Mouse (Mus musculus) hindbrain, embryonic 11.5 days (tissue): ENCODE data around the gene Cfap300. TPM values are rescaled to one million over a fixed set of nuclear protein-coding genes. Genes with fewer than 3 reads are reported as not detected.

ENCODE experiments used
- ATAC-seq: fragments of 200-750 bp; cut with Nextera tagmentation; 2 replicates; pipeline ENCODE4 v1.8.0; 2017; ENCODE audit warnings: mild to moderate bottlenecking, moderate TSS enrichment, moderate library complexity; ENCODE audit not compliant: low FRiP score
- DNase-seq: peaks from one replicate; pipeline ENCODE4 v3.0.0-alpha.2; 2015; ENCODE audit warnings: low spot score
- H3K27ac ChIP-seq: fragments of 300-500 bp; sonication (generic); 2 replicates; pipeline ENCODE4 v1.5.1; 2014; ENCODE audit warnings: mild to moderate bottlenecking, low read depth, low read length
- H3K27me3 ChIP-seq: fragments of 300-500 bp; sonication (generic); 2 replicates; pipeline ENCODE4 v1.6.1; 2014; ENCODE audit warnings: mild to moderate bottlenecking, low read length, moderate library complexity, mixed read lengths; ENCODE audit not compliant: control insufficient read depth, insufficient read depth
- H3K36me3 ChIP-seq: fragments of 300-500 bp; sonication (generic); 2 replicates; pipeline ENCODE4 v1.6.1; 2014; ENCODE audit warnings: mild to moderate bottlenecking, low read length, moderate library complexity, mixed read lengths; ENCODE audit not compliant: control insufficient read depth, insufficient read depth
- H3K4me1 ChIP-seq: fragments of 300-500 bp; sonication (generic); replicated peaks from 2 replicates; pipeline ENCODE4 v1.6.1; 2014; ENCODE audit warnings: low read length, mixed read lengths; ENCODE audit not compliant: control insufficient read depth, insufficient read depth
- H3K4me2 ChIP-seq: fragments of 300-500 bp; sonication (generic); replicated peaks from 2 replicates; pipeline ENCODE4 v1.6.1; 2014; ENCODE audit warnings: mild to moderate bottlenecking, low read depth, low read length
- H3K4me3 ChIP-seq: fragments of 300-500 bp; sonication (generic); 2 replicates; pipeline ENCODE4 v1.5.1; 2014; ENCODE audit warnings: low read depth, low read length
- H3K9ac ChIP-seq: fragments of 300-500 bp; sonication (generic); 2 replicates; pipeline ENCODE4 v1.6.1; 2014; ENCODE audit warnings: low read depth, low read length
- H3K9me3 ChIP-seq: fragments of 300-500 bp; sonication (generic); 2 replicates; pipeline ENCODE4 v1.6.1; 2016; ENCODE audit warnings: low read length; ENCODE audit not compliant: control insufficient read depth
- WGBS: fragments of 180-500 bp; shearing (Covaris S2); extraction: QIAGEN DNeasy Blood & Tissue Kit; methylation state at CpG from one replicate; pipeline ENCODE4 v1.1.7; 2014; 5-methylcytosine and 5-hydroxymethylcytosine counted together
- polyA plus RNA-seq: library from polyadenylated mRNA; unstranded; fragments of >200 nt; fragmentation: Nextera tagmentation; extraction: Ambion mirVana; gene quantifications from 2 replicates; pipeline ENCODE4 v1.2.1, GENCODE M21; 2014

Cfap300 gene
- polyA plus RNA-seq, 1 experiment from 2014 or later, result 18.1 TPM

DNA sequence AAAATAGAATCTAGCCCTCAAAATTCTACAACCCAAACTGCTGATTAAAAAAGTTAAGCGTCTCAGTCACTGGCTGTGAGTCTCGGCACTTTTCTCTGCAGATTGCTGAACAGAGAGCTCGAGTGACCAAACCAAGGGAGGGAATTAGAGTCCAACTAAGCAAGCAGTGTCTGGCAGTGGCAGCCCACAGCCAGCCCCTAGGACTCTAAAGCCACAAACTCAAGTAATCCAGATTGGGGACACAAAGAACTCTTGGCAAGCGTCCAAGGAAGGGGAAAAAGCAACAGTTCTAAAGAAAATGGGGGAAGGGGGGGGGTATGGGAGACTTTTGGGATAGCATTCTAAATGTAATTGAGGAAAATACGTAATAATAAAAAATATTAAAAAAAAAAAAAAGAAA is 48.3 kb downstream of the Cfap300 start:
- H3K27ac ChIP-seq, result no peak overlapping the region
- H3K4me2 ChIP-seq, result no peak overlapping the region
- no peaks in the 10 kb centered on the region for H3K36me3 ChIP-seq
- no peaks in the 10 kb centered on the region for H3K27me3 ChIP-seq
- H3K9me3 ChIP-seq, result no peaks in the 10 kb centered on the region
- H3K9ac ChIP-seq, result no peak overlapping the region
- ATAC-seq (no peak), DNase-seq (no peak)
- WGBS, result 87% methylated on average over 5 of the region's 5 CpGs
- H3K4me1 ChIP-seq, result no peaks in the 10 kb centered on the region
- no peak overlapping the region for H3K4me3 ChIP-seq

DNA sequence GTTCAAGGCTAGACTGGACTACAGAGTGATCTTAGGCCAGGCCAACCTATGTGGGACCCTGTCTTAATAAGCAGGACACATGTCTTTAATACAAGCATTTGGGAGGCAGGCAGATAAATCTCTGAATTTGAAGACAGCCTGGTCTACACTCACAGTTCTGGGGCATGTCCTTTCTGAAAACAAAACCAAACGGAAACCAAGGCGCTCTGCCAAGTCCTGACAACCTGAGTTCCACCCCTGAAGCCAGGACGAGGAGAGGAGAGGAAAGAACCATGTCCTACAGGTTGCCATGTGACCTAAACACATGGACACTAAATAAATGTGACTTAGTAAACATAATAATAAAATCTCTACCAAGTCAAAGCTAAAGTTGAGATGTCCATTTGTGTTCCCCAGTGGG is 50.0 kb downstream of the Cfap300 start:
- H3K4me2 ChIP-seq, result no peak overlapping the region
- no peak overlapping the region for H3K4me3 ChIP-seq
- DNase-seq (no peak), ATAC-seq (no peak)
- H3K9ac ChIP-seq, result no peak overlapping the region
- no peaks in the 10 kb centered on the region for H3K27me3 ChIP-seq
- H3K4me1 ChIP-seq, result no peaks in the 10 kb centered on the region
- no peaks in the 10 kb centered on the region for H3K9me3 ChIP-seq
- no peaks in the 10 kb centered on the region for H3K36me3 ChIP-seq
- 79% methylated on average over 3 of the region's 3 CpGs for WGBS
- no peak overlapping the region for H3K27ac ChIP-seq

DNA sequence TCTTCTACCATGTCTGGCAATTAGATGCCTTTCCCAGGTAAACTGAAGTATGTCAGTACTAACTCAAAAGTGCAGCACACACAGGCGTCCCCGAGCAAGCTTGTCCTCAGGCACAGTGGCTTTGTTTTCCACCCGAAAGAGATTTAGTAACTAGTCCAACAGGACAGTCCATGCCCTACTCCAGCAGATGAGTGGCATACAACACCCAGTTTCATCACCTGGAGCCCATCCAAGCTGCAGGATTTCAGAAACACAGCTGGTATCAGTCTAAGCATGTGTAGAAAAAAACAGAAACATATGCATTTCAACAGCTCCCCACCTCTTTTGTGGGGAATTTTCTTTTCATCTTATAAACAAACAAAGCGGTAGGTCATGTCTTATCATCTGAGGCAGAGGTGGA is 51.7 kb downstream of the Cfap300 start:
- H3K4me1 ChIP-seq, result no peaks in the 10 kb centered on the region
- H3K27ac ChIP-seq, result no peak overlapping the region
- no peak overlapping the region for H3K4me3 ChIP-seq
- H3K36me3 ChIP-seq, result no peaks in the 10 kb centered on the region
- no peaks in the 10 kb centered on the region for H3K27me3 ChIP-seq
- no peak overlapping the region for H3K9ac ChIP-seq
- H3K4me2 ChIP-seq, result no peak overlapping the region
- 87% methylated on average over 4 of the region's 4 CpGs for whole genome bisulfite sequencing
- DNase-seq (no peak), ATAC-seq (no peak)
- no peaks in the 10 kb centered on the region for H3K9me3 ChIP-seq

DNA sequence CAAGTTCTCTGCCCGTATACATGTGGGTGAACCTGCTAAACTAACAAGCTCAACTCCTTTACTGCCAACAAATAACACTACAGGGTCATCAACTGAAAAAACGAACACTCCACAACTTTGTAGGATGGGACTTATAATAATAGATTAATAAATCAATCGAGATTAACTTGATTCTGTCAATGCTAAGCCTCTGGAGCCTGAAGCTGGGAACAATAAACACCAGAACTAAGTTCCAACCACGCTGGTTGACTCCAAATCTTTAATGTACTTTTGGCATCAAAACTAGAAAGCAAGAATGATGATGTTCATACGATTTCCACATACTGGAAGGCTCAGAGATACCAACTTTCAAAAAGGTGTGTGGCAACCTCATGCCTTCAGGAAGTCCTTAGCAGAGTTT is 55.5 kb downstream of the Cfap300 start:
- H3K4me2 ChIP-seq, result no peak overlapping the region
- no peaks in the 10 kb centered on the region for H3K27me3 ChIP-seq
- no peak overlapping the region for H3K4me3 ChIP-seq
- no peak overlapping the region for H3K27ac ChIP-seq
- no peak overlapping the region for H3K9ac ChIP-seq
- no peak for ATAC-seq
- no peaks in the 10 kb centered on the region for H3K4me1 ChIP-seq
- no peak for DNase-seq
- 91% methylated on average over 5 of the region's 5 CpGs for WGBS
- no peaks in the 10 kb centered on the region for H3K9me3 ChIP-seq
- H3K36me3 ChIP-seq, result no peaks in the 10 kb centered on the region

DNA sequence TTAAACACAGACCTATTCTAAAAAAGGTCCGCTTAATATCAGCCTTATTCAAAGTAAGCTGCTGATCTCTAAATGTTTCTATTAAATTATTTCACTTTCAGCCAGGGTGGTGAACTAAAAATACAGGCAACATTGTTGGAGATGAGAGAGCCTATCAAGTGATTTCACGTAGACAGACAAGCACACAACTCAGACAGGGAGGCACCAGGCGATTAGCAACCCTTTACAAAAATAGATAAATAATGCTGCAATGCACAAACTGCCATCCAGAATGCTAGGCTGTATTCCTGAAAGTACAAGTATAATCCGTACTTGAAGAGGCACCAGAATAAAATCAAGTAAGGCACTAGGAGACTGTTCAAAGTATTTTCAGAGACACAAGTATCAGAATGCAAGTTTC is 58.3 kb downstream of the Cfap300 start:
- H3K9me3 ChIP-seq, result no peaks in the 10 kb centered on the region
- H3K36me3 ChIP-seq, result no peaks in the 10 kb centered on the region
- WGBS, result 82% methylated on average over 4 of the region's 4 CpGs
- H3K27ac ChIP-seq, result no peak overlapping the region
- H3K4me1 ChIP-seq, result no peaks in the 10 kb centered on the region
- H3K4me3 ChIP-seq, result no peak overlapping the region
- H3K9ac ChIP-seq, result no peak overlapping the region
- no peaks in the 10 kb centered on the region for H3K27me3 ChIP-seq
- DNase-seq, result no peak
- no peak overlapping the region for H3K4me2 ChIP-seq
- ATAC-seq, result no peak

DNA sequence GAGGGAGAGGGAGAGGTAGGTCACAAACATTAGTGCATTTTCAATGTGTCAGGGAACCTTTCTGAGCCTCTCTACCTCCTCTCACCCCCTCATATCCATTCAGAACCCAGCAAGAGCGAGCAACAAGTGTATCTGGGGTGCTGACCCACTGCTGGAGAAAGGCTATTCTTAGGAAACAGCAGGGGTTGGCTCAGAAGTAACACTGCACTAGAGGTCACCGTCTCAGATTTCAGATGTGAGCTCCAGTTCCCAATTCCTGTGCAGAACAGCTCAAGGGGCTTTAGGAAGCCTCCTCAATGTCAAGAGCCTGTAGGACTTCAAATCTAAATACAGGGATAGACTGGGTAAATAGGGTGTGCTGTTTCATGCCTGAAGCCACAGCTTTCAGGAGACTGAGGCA is 59.0 kb downstream of the Cfap300 start:
- Histone ChIP-seq H3K9ac (no peak overlapping the region), H3K9me3 (no peaks in the 10 kb centered on the region), H3K27ac (no peak overlapping the region), H3K27me3 (no peaks in the 10 kb centered on the region), H3K4me1 (no peaks in the 10 kb centered on the region), H3K4me2 (no peak overlapping the region), H3K36me3 (no peaks in the 10 kb centered on the region), H3K4me3 (no peak overlapping the region)
- WGBS, result 10% methylated on average over 2 of the region's 2 CpGs
- DNase-seq, result no peak
- no peak for ATAC-seq

DNA sequence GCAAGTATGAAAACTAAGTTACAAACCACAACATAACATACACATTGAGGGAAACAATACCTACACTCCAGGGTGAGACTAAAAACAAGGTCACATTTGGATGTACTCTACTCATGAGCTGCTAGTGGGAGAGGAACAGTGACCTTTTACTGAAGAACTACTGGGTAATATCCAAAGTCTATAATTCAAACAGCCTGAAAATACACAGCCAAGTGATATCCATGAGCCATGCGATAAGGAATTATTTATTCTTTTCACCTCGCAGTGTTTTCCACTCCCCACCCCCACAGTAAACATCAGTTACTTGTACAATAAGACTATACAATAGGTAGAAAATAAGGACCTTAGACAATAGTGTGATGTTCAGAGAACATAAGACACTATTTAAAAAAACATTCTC is 62.5 kb downstream of the Cfap300 start:
- no peak overlapping the region for H3K4me2 ChIP-seq
- H3K27me3 ChIP-seq, result no peaks in the 10 kb centered on the region
- no peak overlapping the region for H3K9ac ChIP-seq
- 90% methylated on average over 2 of the region's 2 CpGs for WGBS
- H3K9me3 ChIP-seq, result no peaks in the 10 kb centered on the region
- no peak overlapping the region for H3K27ac ChIP-seq
- ATAC-seq (no peak), DNase-seq (no peak)
- H3K4me3 ChIP-seq, result no peak overlapping the region
- no peaks in the 10 kb centered on the region for H3K4me1 ChIP-seq
- H3K36me3 ChIP-seq, result no peaks in the 10 kb centered on the region

DNA sequence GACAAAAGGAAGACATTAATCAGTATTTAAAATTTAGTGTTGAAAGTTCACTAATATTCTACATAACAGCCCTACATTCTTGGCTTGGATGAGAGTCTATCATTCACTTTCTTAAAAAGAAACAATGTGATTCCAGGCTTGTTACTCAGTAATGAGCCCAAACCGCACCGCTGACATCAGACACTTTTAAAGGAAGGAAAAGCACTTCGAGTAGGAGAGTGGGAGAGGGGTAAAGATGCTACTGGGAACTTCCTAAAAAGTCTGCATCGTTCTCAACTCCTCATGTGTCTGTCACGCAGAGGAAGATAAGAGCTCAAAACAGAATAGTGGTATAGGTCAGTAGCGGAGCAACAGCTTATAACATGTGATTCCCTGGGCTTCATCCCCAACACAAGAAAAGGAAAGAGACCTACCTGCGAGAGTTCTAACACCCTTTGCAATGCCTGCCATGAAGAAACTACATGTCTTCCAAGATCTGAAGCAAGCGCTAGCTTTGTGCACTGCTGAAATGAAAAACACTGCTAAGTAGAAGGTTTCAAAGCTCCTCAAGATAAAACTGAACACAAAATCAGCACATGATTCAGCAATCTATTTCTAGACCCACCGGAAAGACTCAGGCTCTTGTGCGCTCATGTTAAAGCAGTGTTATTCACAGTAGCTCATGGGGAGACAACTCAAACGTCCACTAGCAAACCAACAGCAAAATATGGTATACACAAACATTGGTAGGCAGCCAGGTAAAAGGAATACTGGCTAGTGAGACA is 63.3 kb downstream of the Cfap300 start:
- no peaks in the 10 kb centered on the region for H3K9me3 ChIP-seq
- DNase-seq (no peak), ATAC-seq (no peak)
- no peaks in the 10 kb centered on the region for H3K27me3 ChIP-seq
- H3K4me2 ChIP-seq, result no peak overlapping the region
- H3K4me3 ChIP-seq, result no peak overlapping the region
- H3K36me3 ChIP-seq, result no peaks in the 10 kb centered on the region
- WGBS, result 92% methylated on average over 11 of the region's 11 CpGs
- H3K9ac ChIP-seq, result no peak overlapping the region
- no peaks in the 10 kb centered on the region for H3K4me1 ChIP-seq
- H3K27ac ChIP-seq, result no peak overlapping the region

DNA sequence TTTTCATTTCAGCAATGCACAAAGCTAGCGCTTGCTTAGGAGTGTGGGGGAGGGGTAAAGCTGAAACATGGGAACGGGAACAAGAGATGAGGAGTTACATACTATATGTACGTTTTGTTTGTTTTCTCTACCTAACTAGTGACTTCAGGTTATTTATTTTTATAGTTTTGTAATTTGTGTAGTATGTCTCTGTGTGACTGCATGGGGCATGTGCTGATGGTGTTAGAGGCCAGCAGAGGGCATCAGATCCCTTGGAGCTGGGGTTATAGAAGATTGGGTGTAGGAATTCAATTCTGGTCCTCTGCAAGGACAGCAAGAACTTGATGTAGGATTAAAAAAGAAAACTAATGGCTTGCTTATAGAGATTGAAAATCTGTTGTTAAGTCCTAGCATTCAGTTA is 64.1 kb downstream of the Cfap300 start:
- WGBS, result 89% methylated on average over 3 of the region's 3 CpGs
- no peak for DNase-seq

More for the DNA sequence above, 64.1 kb downstream of the Cfap300 start:
- no peaks in the 10 kb centered on the region; the same call in 1 of the 2 replicates for H3K36me3 ChIP-seq
- no peak overlapping the region for H3K4me3 ChIP-seq
- H3K27me3 ChIP-seq, result no peaks in the 10 kb centered on the region
- H3K27ac ChIP-seq, result no peak overlapping the region
- H3K4me2 ChIP-seq, result no peak overlapping the region
- H3K9ac ChIP-seq, result no peak overlapping the region
- H3K4me1 ChIP-seq, result no peaks in the 10 kb centered on the region
- H3K9me3 ChIP-seq, result no peaks in the 10 kb centered on the region
- ATAC-seq, result no peak
